Mouse (Mus musculus) B cell, adult 2 months (primary cell): ENCODE measurements around the gene Acad11.

ENCODE experiments used
- DNase-seq, 2 experiments: peaks; one replicate each; pipeline ENCODE4 v3.0.0; 2022

The Acad11 gene

DNA sequence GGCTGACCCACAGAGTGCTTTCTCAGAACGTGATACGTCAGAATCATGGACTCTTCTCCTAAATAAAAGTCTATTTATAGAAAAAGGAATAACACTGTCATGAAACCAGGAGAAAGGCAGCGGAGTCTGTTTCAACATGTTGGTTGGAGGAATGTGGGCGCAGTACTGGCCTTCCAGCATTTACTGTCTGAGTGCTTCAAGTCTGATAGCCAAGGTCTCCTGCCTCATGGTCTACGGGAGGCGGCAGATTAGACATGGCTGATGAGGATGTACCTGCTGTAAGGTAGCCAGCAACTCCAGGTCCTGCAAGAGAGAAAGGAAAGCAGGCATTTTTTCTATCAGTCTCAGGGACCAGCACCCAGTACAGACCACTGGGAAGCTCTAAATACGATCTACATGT, 88.9 kb downstream of the Acad11 start:
- no peak for DNase-seq

DNA sequence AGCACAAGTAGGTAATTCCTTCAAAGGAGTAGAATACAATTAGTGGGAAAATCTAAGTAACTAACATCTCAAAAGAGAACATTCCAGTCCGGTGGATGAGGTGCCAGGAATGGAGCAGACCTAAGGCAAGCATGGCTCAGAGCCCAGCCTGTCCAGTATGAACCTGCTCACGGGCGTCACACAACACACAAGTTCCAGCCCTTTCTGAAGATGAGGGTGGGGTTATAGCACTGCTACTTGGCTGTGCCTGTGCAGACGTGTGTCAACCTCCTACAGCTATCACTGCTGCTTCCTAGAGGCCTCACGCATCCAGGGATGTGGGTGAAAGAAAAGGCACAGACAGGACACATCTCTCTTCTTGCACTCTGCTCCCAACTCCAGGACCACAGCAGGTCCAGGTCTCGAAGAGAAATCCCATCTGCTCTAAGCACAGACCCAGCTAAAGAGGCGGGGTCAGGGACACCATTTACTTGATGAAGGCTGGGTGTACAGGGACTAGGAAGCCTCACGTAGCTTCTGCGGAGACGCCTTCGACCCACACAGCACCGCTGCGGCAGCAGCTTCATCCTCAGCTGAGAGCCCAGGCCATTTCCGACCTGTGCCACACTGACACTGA, 92.0 kb downstream of the Acad11 start:
- DNase-seq: no peak

DNA sequence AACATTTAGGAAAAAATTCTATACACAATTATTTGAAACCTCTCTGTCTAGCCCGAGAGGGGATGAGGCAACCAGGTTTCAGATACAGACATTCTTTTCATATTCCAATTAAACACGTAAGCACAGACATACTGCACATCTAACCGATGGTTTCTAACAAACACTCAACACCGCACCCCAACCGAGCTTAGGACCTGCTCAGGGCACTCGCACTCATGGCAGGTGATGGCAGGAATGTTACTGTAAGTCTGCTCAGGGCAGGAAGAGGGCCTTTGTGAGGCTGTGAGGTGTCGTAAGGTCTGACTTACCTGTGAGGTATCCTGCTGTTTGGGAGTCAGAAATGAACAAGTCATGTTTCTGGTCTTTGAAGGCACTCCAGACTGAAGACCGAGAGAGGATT, 93.3 kb downstream of the Acad11 start:
- no peak for DNase-seq

DNA sequence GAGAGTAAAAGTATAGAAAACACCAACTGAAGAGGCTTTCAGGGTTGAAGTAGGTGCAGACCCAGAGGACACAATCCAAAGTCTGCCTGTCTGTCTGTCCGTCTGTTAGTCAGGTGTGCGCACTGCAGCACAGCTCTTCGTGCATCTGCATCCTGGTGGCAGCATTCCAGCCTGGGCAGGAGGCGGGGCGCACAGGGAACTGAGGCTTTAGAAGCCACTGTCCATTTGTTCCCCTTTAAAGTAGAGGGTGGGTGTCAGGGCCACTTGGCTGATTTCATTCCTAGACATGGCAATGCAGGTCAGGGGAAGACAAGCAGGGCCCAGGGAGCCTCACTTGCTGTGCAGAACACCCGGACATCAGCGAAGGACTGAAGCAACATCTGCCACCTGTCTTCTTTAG, 94.1 kb downstream of the Acad11 start:
- no peak for DNase-seq

- no peak for DNase-seq
Observed at GRCm38 (mm10) chr9:104161117-104161516, 97.9 kb downstream of the Acad11 start.

DNA sequence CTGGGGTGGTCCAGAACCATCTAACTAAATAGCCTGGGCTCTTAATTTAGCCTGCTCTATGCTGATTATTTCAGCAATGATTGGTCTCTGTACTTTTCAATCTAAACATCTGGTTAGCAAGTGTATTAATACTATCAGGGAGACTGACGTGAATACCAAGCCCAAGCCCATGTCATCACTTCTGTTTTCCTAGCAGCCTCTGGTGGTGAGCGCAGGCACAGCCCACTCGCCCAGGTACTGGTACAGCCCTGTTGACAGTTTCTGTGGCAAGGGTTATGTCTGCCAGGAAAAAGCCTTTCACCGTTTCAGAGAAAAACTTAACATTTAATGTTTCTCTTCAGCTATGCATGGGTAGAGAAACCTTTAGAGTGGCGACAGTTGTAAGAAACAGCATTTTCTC, 101.0 kb downstream of the Acad11 start:
- DNase-seq: no peak

DNA sequence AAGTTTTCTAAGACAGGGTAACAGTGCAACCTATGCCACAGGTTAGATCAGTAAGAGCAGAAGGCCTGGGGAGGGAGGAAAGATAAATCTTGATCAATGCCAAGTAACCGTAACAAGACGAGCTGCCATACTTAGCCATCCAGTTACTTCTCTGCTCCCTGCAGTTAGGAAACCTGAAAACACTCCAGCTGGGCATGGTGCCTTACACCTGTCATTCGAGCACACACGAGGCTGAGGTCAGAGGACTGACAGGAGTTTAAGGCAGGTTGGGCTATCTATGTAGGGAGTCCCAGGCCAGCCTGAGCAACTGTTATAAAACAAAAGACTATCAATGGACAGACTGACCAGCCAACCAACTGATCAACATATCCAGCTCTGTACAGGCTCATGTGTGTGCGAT, 102.7 kb downstream of the Acad11 start:
- no peak for DNase-seq

DNA sequence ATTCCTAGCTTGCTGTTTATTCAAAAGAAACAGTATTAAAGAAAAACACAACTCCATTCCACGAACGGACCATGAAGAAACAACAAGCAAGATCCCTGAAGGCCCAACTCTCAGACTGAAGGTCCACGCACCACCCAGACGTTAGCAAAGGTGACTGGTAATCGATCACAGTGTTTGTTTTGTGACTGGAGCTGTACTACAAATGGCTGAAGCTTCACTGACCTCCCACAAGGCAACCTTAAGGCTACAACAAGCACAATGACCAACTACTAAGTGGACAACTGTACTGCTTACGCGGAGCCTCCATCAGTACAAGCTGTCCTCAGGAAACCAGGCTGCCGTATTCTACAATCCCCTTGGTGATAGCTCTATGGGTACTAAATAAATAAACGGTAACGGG, 106.8 kb downstream of the Acad11 start:
- no peak for DNase-seq

- DNase-seq: no peak
Observed at GRCm38 (mm10) chr9:104171651-104172050, 108.5 kb downstream of the Acad11 start.

- DNase-seq: no peak
Observed at GRCm38 (mm10) chr9:104172342-104172741, 109.2 kb downstream of the Acad11 start.
